ENCODE assay signal across 25 mouse cellular contexts in the genomic region with DNA sequence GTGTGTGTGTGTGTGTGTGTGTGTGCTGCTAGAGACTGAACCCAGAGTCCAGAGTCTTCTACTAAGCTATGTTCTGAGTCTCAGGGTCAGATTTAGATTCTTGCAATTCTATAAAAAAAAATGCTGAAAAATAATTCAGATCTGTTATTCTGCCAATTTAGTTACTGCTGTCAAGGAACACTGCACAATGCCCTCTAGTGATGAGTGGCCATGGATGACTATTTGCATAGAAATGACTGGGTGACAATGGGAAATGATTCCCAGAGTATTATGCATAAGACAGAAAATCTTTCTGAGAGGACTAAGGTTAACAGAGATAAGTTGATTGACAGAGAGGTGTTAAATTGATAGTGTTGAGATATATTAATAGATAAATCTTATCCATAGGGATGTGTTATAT. TPM values are rescaled to one million over a fixed set of nuclear protein-coding genes. Genes with fewer than 3 reads are reported as not detected.
DNase-seq lines count a peak whose midpoint lies in the region; ATAC-seq and TF ChIP-seq lines count a peak whose summit lies in the region.
"Had no signal": no experiment of that assay in that cellular context is flagged by ENCODE, and none has a peak within 500 bp of the region (broad histone marks: within the 10 kb centered on the region; RNA-seq: fewer than 3 reads in every experiment).

No protein-coding gene starts in this region.

- TF ChIP-seq POLR2A in kidney, adult 2 months (IDR thresholded peaks at IDR 0.05; ENCODE audit: low read depth, low read length): no peak

- no peaks in the 10 kb centered on the region for H3K9me3 ChIP-seq in kidney, postnatal 0 days (replicated peaks; ENCODE audit: low read length)
- H3K9me3 ChIP-seq in midbrain, postnatal 0 days (ENCODE audit: low read length): no peaks in the 10 kb centered on the region
- no peaks in the 10 kb centered on the region for H3K9me3 ChIP-seq in midbrain, embryonic 15.5 days
- H3K9me3 ChIP-seq: embryonic facial prominence, embryonic 15.5 days; heart, embryonic 10.5 days; hindbrain, embryonic 12.5 days; limb, embryonic 13.5 days; liver, embryonic 13.5 days; lung, embryonic 15.5 days; neural tube, embryonic 15.5 days; stomach, embryonic 15.5 days had no signal

- ATAC-seq in kidney, postnatal 0 days (replicated peaks; ENCODE audit: low FRiP score, low read depth): no peak
- no peak for ATAC-seq in midbrain, postnatal 0 days (ENCODE audit: low FRiP score)
- no peak for ATAC-seq in midbrain, embryonic 15.5 days (replicated peaks)
- no peak for ATAC-seq in activated CD4-positive, CD25-positive, alpha-beta regulatory T cell, adult 4 months
- ATAC-seq: forebrain, postnatal 0 days had no signal

- no peak overlapping the region for H3K9ac ChIP-seq in kidney, postnatal 0 days (ENCODE audit: low read depth, low read length)
- no peak overlapping the region for H3K9ac ChIP-seq in midbrain, postnatal 0 days (replicated peaks; ENCODE audit: low read length, poor library complexity, severe bottlenecking)
- H3K9ac ChIP-seq in midbrain, embryonic 15.5 days: no peak overlapping the region
- H3K9ac ChIP-seq: embryonic facial prominence, embryonic 15.5 days; forebrain, postnatal 0 days; hindbrain, embryonic 12.5 days; limb, embryonic 13.5 days; liver, embryonic 13.5 days; lung, embryonic 15.5 days; neural tube, embryonic 15.5 days; stomach, embryonic 15.5 days had no signal

- no peaks in the 10 kb centered on the region for H3K27me3 ChIP-seq in kidney, postnatal 0 days (ENCODE audit: insufficient read depth, low read length)
- H3K27me3 ChIP-seq in kidney, adult 2 months (replicated peaks; ENCODE audit: control insufficient read depth, insufficient read depth, low read length): no peaks in the 10 kb centered on the region
- no peaks in the 10 kb centered on the region for H3K27me3 ChIP-seq in midbrain, postnatal 0 days (ENCODE audit: insufficient read depth, low read length)
- H3K27me3 ChIP-seq in midbrain, embryonic 15.5 days (replicated peaks): no peaks in the 10 kb centered on the region
- H3K27me3 ChIP-seq: embryonic facial prominence, embryonic 15.5 days; hindbrain, embryonic 12.5 days; limb, embryonic 13.5 days; liver, embryonic 13.5 days; lung, embryonic 15.5 days; neural tube, embryonic 15.5 days; stomach, embryonic 15.5 days had no signal

- no peak overlapping the region for H3K27ac ChIP-seq in gastrocnemius, adult 2 months
- no peak overlapping the region for H3K27ac ChIP-seq in kidney, postnatal 0 days
- no peak overlapping the region for H3K27ac ChIP-seq in kidney, adult 2 months (ENCODE audit: insufficient read depth, low read depth, low read length)
- no peak overlapping the region for H3K27ac ChIP-seq in midbrain, postnatal 0 days (ENCODE audit: low read depth, low read length)
- no peak overlapping the region for H3K27ac ChIP-seq in midbrain, embryonic 15.5 days
- H3K27ac ChIP-seq: embryonic facial prominence, embryonic 15.5 days; heart, embryonic 10.5 days; hindbrain, embryonic 12.5 days; limb, embryonic 13.5 days; liver, embryonic 13.5 days; lung, embryonic 15.5 days; neural tube, embryonic 15.5 days; stomach, embryonic 15.5 days had no signal

- DNase-seq in gastrocnemius, adult 2 months: no peak
- DNase-seq in gastrocnemius, adult 8-10 months (ENCODE audit: low spot score in 2 of 2): no peak
- no peak for DNase-seq in kidney, postnatal 0 days (ENCODE audit: low spot score)
- no peak for DNase-seq in kidney, adult 2 months
- DNase-seq in midbrain, postnatal 0 days (ENCODE audit: low spot score): no peak
- DNase-seq: adrenal gland, postnatal 14 days; cerebellum, adult 9-10 months; forebrain, postnatal 0 days; gastrocnemius, postnatal 36 days; heart, postnatal 10 days; kidney, adult 11 months; kidney, postnatal 10 days; layer of hippocampus, postnatal 36 days; liver, embryonic 13.5 days; lung, postnatal 4 days; thymus, adult 18-20 months had no signal

- intact Hi-C loops in gastrocnemius, adult 2 months (cut with DNase I): no loop called here

- H3K4me1 ChIP-seq in kidney, postnatal 0 days (replicated peaks; ENCODE audit: insufficient read depth, low read length): no peaks in the 10 kb centered on the region
- H3K4me1 ChIP-seq in kidney, adult 2 months (ENCODE audit: control insufficient read depth, insufficient read depth, low read length): no peaks in the 10 kb centered on the region
- H3K4me1 ChIP-seq in midbrain, postnatal 0 days (ENCODE audit: insufficient read depth, low read length): no peaks in the 10 kb centered on the region
- H3K4me1 ChIP-seq in midbrain, embryonic 15.5 days: no peaks in the 10 kb centered on the region
- H3K4me1 ChIP-seq: embryonic facial prominence, embryonic 15.5 days; heart, embryonic 10.5 days; hindbrain, embryonic 12.5 days; limb, embryonic 13.5 days; liver, embryonic 13.5 days; lung, embryonic 15.5 days; neural tube, embryonic 15.5 days; stomach, embryonic 15.5 days had no signal

- H3K4me2 ChIP-seq in kidney, postnatal 0 days (ENCODE audit: low read length): no peak overlapping the region
- H3K4me2 ChIP-seq in midbrain, postnatal 0 days (ENCODE audit: low read depth, low read length, poor library complexity, severe bottlenecking): no peak overlapping the region
- no peak overlapping the region for H3K4me2 ChIP-seq in midbrain, embryonic 15.5 days
- H3K4me2 ChIP-seq: embryonic facial prominence, embryonic 15.5 days; hindbrain, embryonic 12.5 days; limb, embryonic 13.5 days; liver, embryonic 13.5 days; lung, embryonic 15.5 days; neural tube, embryonic 15.5 days; stomach, embryonic 15.5 days had no signal

- TF ChIP-seq CTCF in gastrocnemius, adult 2 months (IDR thresholded peaks at IDR 0.05): peak; percentile 32; the same call in 1 of the 2 replicates
- peak; percentile 25; the same call in 1 of the 2 replicates for TF ChIP-seq CTCF in kidney, postnatal 0 days (IDR thresholded peaks at IDR 0.05; ENCODE audit: low read depth)
- no peak for TF ChIP-seq CTCF in kidney, adult 2 months (conservative IDR thresholded peaks at IDR 0.05; ENCODE audit: insufficient read depth, insufficient read length, low read depth, low read length)
- TF ChIP-seq CTCF in midbrain, postnatal 0 days (IDR thresholded peaks at IDR 0.05): peak; percentile 52

- no peaks in the 10 kb centered on the region for H3K36me3 ChIP-seq in kidney, postnatal 0 days (ENCODE audit: insufficient read depth, low read length)
- H3K36me3 ChIP-seq in kidney, adult 2 months (ENCODE audit: control insufficient read depth, insufficient read depth, low read length): no peaks in the 10 kb centered on the region
- no peaks in the 10 kb centered on the region for H3K36me3 ChIP-seq in midbrain, postnatal 0 days (ENCODE audit: insufficient read depth, low read length)
- no peaks in the 10 kb centered on the region for H3K36me3 ChIP-seq in midbrain, embryonic 15.5 days (replicated peaks)
- H3K36me3 ChIP-seq: embryonic facial prominence, embryonic 15.5 days; heart, embryonic 10.5 days; hindbrain, embryonic 12.5 days; limb, embryonic 13.5 days; liver, embryonic 13.5 days; lung, embryonic 15.5 days; neural tube, embryonic 15.5 days; stomach, embryonic 15.5 days had no signal

- no peak overlapping the region for H3K4me3 ChIP-seq in gastrocnemius, adult 2 months
- no peak overlapping the region for H3K4me3 ChIP-seq in kidney, postnatal 0 days (replicated peaks; ENCODE audit: low read depth, low read length)
- no peak overlapping the region for H3K4me3 ChIP-seq in kidney, adult 2 months (ENCODE audit: insufficient read depth, low read depth, low read length)
- no peak overlapping the region for H3K4me3 ChIP-seq in midbrain, postnatal 0 days (ENCODE audit: low read depth, low read length)
- H3K4me3 ChIP-seq in midbrain, embryonic 15.5 days: no peak overlapping the region
- H3K4me3 ChIP-seq: embryonic facial prominence, embryonic 15.5 days; heart, embryonic 10.5 days; hindbrain, embryonic 12.5 days; limb, embryonic 13.5 days; liver, embryonic 13.5 days; lung, embryonic 15.5 days; neural tube, embryonic 15.5 days; stomach, embryonic 15.5 days had no signal

RNA-seq across cellular contexts. Expression of a gene that starts 32.3 kb away (rescaled TPM):
- 1 to 10 TPM; 5.2 to 7.4 TPM for total RNA-seq in gastrocnemius, adult 2 months (2021)
- 1 to 10 TPM; 3.5 to 5.2 (median 4.3) TPM for total RNA-seq in gastrocnemius, adult 8-10 months (2022)
- 29.9 and 32.5 TPM in 2 replicates for polyA plus RNA-seq in kidney, postnatal 0 days (2015; fragmentation: Nextera tagmentation; extraction: Ambion mirVana)
- 7.5 and 8.1 TPM in 2 replicates for polyA plus RNA-seq in kidney, adult 2 months (2012; rRNA removed)
- total RNA-seq in midbrain, postnatal 0 days (2014; rRNA removed): 85.3 and 88.2 TPM in 2 replicates
- polyA plus RNA-seq in midbrain, postnatal 0 days (2015; fragmentation: Nextera tagmentation; extraction: Ambion mirVana): 44.6 and 52.9 TPM in 2 replicates
- 67.8 and 70.4 TPM in 2 replicates for polyA plus RNA-seq in midbrain, embryonic 15.5 days (2015; fragmentation: Nextera tagmentation; extraction: Ambion mirVana)
- polyA plus RNA-seq in activated CD4-positive, CD25-positive, alpha-beta regulatory T cell, adult 4 months (2017; shearing (Covaris generic)): 10 to 100 TPM; 12.8 to 13.1 TPM
